Mouse (Mus musculus) Muller cell, postnatal 12 days (primary cell): ENCODE measurements around the gene Clec2e.
A peak's percentile ranks its signal among the peaks of the same experiment; 100 is the strongest.

Experiments
- DNase-seq: peaks from one replicate; pipeline ENCODE4 v3.0.0-alpha.2; 2015; ENCODE audit errors: inconsistent ontology term

Gene Clec2e

DNA sequence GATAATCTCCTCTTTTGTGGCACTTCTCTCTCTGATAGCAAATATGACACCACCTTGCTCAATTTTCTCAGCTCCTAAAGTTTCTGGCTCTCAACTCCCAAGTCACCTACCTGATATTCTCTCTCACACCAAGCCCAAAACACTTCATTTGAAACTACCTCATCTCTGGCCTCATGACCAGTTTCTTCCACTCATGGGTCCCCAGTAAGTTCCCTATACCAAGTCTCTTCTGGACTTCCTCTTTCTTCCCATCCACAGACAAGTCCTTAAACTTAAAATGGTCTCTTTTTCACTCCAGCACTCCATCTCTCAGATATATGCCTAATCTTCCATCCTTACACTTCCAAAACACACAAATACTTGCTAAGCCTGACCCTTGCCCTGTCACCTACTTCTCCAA, 42.7 kb downstream of the Clec2e start:
- DNase-seq: no peak

DNA sequence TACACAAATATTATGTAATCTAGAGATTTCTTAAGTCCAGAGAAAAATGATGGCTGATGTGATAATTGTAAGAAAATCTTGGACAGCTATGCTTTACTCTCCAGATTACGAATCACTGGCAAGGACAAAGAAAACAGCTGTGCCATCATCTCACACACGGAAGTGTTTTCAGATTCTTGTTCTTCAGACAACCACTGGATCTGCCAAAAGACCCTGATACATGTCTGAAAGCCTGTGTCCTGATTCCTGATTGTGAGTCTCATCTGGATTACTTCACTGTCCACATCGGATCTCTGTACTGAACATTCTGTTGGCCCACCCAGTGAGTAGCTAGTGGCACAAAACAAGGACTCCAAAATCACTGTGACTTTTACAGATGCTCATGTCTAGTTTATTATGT, 44.5 kb downstream of the Clec2e start:
- DNase-seq: no peak

DNA sequence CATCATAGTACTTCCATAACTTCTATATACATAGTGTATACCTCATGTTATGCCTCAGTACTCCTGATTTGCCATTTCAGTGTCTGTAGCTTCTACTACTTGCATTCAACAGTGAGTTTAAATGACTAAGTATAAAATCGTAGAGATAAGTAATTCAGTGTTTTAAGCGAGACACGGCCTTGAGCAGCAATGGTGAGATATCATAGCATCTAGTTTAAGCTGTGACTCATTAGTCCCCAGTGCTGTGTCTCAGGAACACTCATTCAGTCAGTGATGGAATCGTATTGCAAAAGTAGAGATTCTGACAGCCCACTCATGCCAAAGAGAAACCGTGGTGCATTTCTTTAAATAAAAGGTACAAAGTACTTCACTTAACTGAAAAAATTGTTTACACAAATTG, 49.0 kb downstream of the Clec2e start:
- no peak for DNase-seq

DNA sequence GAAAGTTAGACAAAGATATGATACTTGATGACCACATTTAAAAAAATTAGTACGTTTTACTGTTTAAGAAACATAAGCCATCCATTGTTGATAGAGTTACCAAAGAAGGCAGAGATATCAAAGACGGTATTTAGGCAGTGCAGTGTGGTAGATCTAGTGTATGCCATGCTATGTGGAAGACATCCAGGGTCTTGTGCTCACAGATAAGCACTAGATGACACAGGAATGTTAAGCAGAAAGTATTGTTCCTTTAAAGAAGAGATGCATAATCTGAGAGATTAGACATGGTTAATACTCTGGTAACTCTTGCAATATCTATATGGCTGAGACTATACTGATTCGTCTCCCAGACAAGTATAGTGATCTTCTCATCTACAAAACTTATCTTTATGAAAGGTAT, 49.6 kb downstream of the Clec2e start:
- DNase-seq: no peak

DNA sequence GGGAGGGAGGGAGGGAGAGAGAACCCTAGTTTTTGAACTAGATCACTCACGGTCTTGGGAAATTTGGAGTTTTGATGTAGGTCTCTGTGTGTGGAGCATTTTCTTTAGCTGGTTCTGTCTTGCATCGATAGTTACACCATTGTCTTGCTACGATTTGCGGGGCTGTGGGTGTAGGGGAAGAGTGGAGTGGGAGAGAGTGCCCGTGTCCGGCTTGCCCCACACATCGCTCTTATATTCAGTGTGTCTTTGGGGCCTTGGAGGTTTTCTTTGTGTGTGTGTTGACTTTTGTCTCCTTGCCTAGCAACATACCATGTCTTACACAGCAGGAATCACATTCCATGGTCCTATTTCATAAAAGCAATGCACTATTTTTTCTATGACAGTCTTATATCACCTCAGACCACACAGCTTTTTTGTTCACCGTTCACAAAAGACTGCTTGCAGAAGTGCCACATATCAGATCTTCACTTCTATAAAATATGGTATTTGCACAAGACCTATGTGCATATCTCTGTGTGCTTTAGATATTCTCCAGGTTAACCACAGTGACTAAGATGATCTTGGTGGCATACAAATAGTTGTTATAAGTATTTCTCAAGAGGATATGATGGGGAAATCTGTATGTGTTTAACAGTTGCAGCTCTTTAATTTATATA, 51.0 kb downstream of the Clec2e start:
- DNase-seq: peak; percentile 14

DNA sequence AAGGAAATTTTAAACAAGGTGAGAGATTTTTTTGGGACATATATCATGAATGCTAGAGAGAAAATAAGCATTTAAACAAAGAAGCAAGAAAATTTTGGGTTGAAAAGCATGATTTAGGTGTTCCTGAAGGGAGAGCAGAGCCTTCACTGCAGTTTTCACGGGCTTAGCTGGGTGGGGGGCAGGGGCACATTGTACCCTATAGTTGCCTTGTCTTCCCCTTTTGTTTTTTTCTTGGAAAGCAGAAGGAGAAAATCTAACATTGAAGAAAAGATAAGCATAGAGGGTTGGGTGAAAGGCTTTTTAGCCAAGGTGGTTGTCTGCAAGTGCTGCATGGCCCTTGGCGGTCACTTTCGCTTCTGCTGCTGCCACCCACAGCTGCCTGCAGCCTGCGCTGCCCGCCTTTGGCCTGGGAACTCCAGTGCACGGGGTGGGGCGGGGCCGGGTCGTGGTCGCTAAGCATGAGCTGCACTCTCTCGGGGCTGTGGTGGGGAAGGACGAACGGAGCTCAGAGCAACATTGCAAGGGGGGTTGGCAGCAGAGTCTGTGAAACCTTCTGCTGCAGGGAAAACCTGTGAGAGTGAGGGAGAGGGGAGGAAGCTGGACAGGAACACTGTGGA, 51.7 kb downstream of the Clec2e start:
- peak; percentile 78 for DNase-seq

DNA sequence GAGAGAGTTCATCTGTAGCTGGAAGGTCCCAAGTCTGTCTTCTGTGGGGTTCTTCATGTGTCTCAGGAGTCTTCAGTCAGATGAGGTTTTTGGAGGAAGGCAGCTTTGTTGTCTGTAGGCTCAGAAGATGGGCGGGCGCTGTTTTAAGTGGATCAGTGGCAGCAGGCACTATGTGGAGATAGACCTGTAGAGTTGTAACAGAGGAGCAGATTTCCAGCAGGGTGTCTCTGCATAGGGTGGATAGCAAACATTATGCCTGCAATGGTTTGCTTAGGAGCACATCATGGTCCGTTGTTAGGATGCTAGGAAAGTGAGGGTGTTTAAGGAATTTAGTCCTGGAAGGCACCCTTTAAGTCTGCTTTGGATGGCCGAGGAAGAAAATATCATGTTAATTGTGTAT, 52.3 kb downstream of the Clec2e start:
- DNase-seq: no peak

DNA sequence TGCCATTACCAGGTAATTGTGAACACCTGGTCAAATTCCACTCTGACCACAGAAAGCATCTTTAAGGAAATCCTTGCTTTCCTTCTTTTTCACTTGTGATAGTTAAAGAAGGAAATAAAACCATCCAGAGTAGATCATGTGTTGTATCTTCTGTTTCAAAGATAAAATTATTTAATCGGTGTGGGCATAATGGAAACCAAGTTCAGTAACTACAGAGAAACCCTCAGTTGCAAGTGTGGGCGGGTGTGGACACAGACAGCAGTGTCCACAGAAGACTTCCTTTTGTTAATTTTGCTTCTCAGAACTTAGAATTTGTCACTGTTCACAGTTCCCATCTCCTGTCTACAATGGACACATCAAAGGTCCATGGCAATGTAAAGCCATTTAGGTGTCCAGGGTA, 55.1 kb downstream of the Clec2e start, which contains the start of gene Klrb1f:
Gene Klrb1f (plus strand): TSS at position 301 of the 400 bp plus-strand sequence.
- DNase-seq: no peak

DNA sequence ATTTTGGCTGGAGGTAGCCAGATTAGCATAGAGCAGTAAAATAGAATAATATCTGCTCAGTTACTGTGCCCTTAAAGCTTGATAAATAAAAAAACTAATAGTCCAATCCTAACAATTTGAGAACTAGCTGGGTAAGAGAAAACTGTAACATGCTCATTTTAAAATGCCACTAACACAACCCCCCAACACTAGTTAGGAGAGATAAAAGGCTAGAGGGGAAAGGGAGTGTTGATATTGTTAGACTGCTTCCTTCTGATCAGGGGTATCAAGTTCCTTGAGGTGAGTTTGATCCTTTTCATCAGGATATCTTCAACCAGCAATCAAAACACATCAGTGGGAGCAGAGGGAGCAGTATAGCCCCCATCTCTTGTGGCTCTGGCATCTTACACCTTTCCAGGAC, 58.2 kb downstream of the Clec2e start:
- DNase-seq: no peak
